Mouse (Mus musculus) midbrain, embryonic 13.5 days (tissue): ENCODE data around the gene Havcr2. TPM values are rescaled to one million over a fixed set of nuclear protein-coding genes. Genes with fewer than 3 reads are reported as not detected.

Experiments
- polyA plus RNA-seq: library from polyadenylated mRNA; unstranded; fragments of >200 nt; fragmentation: Nextera tagmentation; extraction: Ambion mirVana; gene quantifications from 2 replicates; pipeline ENCODE4 v1.2.1, GENCODE M21; 2015

The Havcr2 gene
- polyA plus RNA-seq, 1 experiment from 2014 or later: 0.11 TPM

Other genes with a start within 250 kb of the Havcr2 start
- 4.6 and 5.9 TPM in 2 replicates for gene Fndc9, start 219.4 kb upstream of the Havcr2 start, polyA plus RNA-seq
- gene Cyfip2, start 142.1 kb upstream of the Havcr2 start, polyA plus RNA-seq: 75.5 and 80.8 TPM in 2 replicates
- not detected in 2 replicates for gene Itk, start 65.4 kb upstream of the Havcr2 start, polyA plus RNA-seq
- not detected in 2 replicates for gene Fam71b, start 58.4 kb upstream of the Havcr2 start, polyA plus RNA-seq
- gene Med7, start 18.0 kb upstream of the Havcr2 start, polyA plus RNA-seq: 81.3 and 83.7 TPM in 2 replicates
- gene Gm12169, start 69.3 kb downstream of the Havcr2 start, polyA plus RNA-seq: not detected in 2 replicates
- not detected in 2 replicates for gene BC053393, start 116.6 kb downstream of the Havcr2 start, polyA plus RNA-seq
- not detected in 2 replicates for gene Dppa1, start 174.3 kb downstream of the Havcr2 start, polyA plus RNA-seq